Mouse (Mus musculus) cortical plate, adult 2 months (tissue): Measurements from ENCODE around the gene Cd109. TPM values are rescaled to one million over a fixed set of nuclear protein-coding genes. Genes with fewer than 3 reads are reported as not detected.

Experiments
- H3K27ac ChIP-seq: fragments of 200-500 bp; 2 replicates; pipeline ENCODE4 v1.5.1; 2012; ENCODE audit warnings: low read length, control low read depth, inconsistent platforms; ENCODE audit not compliant: insufficient read depth
- H3K4me1 ChIP-seq: fragments of 200-500 bp; 2 replicates; pipeline ENCODE4 v1.6.1; 2011; ENCODE audit warnings: low read length; ENCODE audit not compliant: control insufficient read depth, insufficient read depth
- H3K4me3 ChIP-seq: fragments of 200-500 bp; 2 replicates; pipeline ENCODE4 v1.5.1; 2011; ENCODE audit warnings: mild to moderate bottlenecking, low read length, control low read depth; ENCODE audit not compliant: insufficient read depth
- CTCF ChIP-seq: fragments of 200-500 bp; IDR thresholded peaks from 2 replicates; pipeline ENCODE4 v1.5.1; 2011; ENCODE audit warnings: mild to moderate bottlenecking, control low read depth, low read length; ENCODE audit not compliant: insufficient read depth; ENCODE audit errors: extremely low read depth
- POLR2A ChIP-seq: fragments of 200-500 bp; IDR thresholded peaks from 2 replicates; pipeline ENCODE4 v1.6.1; 2011; ENCODE audit warnings: mild to moderate bottlenecking, low read length, control low read depth; ENCODE audit not compliant: insufficient read depth; ENCODE audit errors: extremely low read depth
- polyA plus RNA-seq: library from polyadenylated mRNA; depleted of rRNA; stranded (reverse); fragments of >200 nt; gene quantifications from 2 replicates; pipeline ENCODE4 v1.2.3, GENCODE M21; 2012

Cd109 gene
- polyA plus RNA-seq, 1 experiment, result 0.31 TPM

- TF ChIP-seq POLR2A, result no peak
- TF ChIP-seq CTCF, result no peak
Measured at GRCm38 (mm10) chr9:78595257-78595656, 20.1 kb upstream of the Cd109 start.

GRCm38 (mm10) chr9:78595769-78596555, 19.4 kb upstream of the Cd109 start:
- no peaks in the 10 kb centered on the region for H3K4me1 ChIP-seq
- H3K27ac ChIP-seq, result no peak overlapping the region
- H3K4me3 ChIP-seq, result no peak overlapping the region
- TF ChIP-seq CTCF (no peak), POLR2A (no peak)

More at GRCm38 (mm10) chr9:78595257-78595656, 20.1 kb upstream of the Cd109 start:
- Histone ChIP-seq H3K4me3 (no peak overlapping the region), H3K27ac (no peak overlapping the region), H3K4me1 (no peaks in the 10 kb centered on the region)

GRCm38 (mm10) chr9:78596834-78597233, 18.5 kb upstream of the Cd109 start:
- no peak for TF ChIP-seq POLR2A
- peak; percentile 80 for TF ChIP-seq CTCF
- H3K27ac ChIP-seq, result no peak overlapping the region
- no peak overlapping the region for H3K4me3 ChIP-seq
- no peaks in the 10 kb centered on the region for H3K4me1 ChIP-seq

- TF ChIP-seq POLR2A (no peak), CTCF (no peak)
- Histone ChIP-seq H3K4me3 (no peak overlapping the region), H3K27ac (no peak overlapping the region), H3K4me1 (no peaks in the 10 kb centered on the region)
Measured at GRCm38 (mm10) chr9:78599927-78600326, 15.4 kb upstream of the Cd109 start.

GRCm38 (mm10) chr9:78601046-78601730, 14.2 kb upstream of the Cd109 start:
- Histone ChIP-seq H3K4me3 (no peak overlapping the region), H3K27ac (no peak overlapping the region), H3K4me1 (no peaks in the 10 kb centered on the region)
- peak; percentile 31; the same call in 1 of the 2 replicates for TF ChIP-seq CTCF
- no peak for TF ChIP-seq POLR2A

- Histone ChIP-seq H3K4me3 (no peak overlapping the region), H3K27ac (no peak overlapping the region), H3K4me1 (peaks cover 4% of the 10 kb centered on the region)
- TF ChIP-seq POLR2A (no peak), CTCF (no peak)
Measured at GRCm38 (mm10) chr9:78614201-78614600, 1.1 kb upstream of the Cd109 start.

GRCm38 (mm10) chr9:78619285-78619684, 3.9 kb downstream of the Cd109 start:
- no peak overlapping the region for H3K4me3 ChIP-seq
- TF ChIP-seq POLR2A, result no peak
- TF ChIP-seq CTCF, result no peak
- peaks cover 5% of the 10 kb centered on the region for H3K4me1 ChIP-seq

GRCm38 (mm10) chr9:78623301-78623747, 8.0 kb downstream of the Cd109 start:
- TF ChIP-seq POLR2A, result no peak
- no peak for TF ChIP-seq CTCF
- Histone ChIP-seq H3K4me1 (peaks cover 1% of the 10 kb centered on the region; the same call in 1 of the 2 replicates), H3K4me3 (no peak overlapping the region), H3K27ac (no peak overlapping the region)

More at GRCm38 (mm10) chr9:78619285-78619684, 3.9 kb downstream of the Cd109 start:
- no peak overlapping the region for H3K27ac ChIP-seq

GRCm38 (mm10) chr9:78629991-78630390, 14.6 kb downstream of the Cd109 start:
- TF ChIP-seq CTCF (no peak), POLR2A (no peak)

More at GRCm38 (mm10) chr9:78629991-78630390, 14.6 kb downstream of the Cd109 start:
- Histone ChIP-seq H3K27ac (no peak overlapping the region), H3K4me3 (no peak overlapping the region), H3K4me1 (no peaks in the 10 kb centered on the region)
